ENCODE assay signal across 29 mouse cellular contexts in the genomic region with DNA sequence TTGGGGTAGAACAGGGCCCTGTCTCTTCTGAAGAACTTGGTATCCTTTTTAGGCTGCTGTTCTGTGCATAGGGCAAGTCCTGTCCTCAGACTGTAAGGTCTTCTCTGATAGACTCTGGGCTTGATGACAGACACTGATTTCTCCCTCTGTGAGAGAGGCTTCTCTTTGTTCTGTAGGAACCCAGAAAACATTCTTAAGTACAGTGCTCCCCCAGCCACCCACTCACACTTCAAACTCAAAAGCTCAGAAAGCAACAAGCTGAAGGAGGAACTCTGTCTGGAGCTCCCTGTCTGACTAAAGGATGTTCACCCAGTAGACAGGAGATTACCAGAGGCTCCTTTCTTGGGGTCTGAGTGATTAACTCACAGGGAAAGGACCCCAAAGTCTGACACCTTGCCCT. TPM values are rescaled to one million over a fixed set of nuclear protein-coding genes. Genes with fewer than 3 reads are reported as not detected.
DNase-seq lines count a peak whose midpoint lies in the region; ATAC-seq lines count a peak whose summit lies in the region.
"Had no signal": no experiment of that assay in that cellular context is flagged by ENCODE, and none has a peak within 500 bp of the region (broad histone marks: within the 10 kb centered on the region; RNA-seq: fewer than 3 reads in every experiment).

No protein-coding gene starts in this region.

- DNase-seq in kidney, adult 18-20 months: no peak
- peak; percentile 42 for DNase-seq in thymus, postnatal 0 days (ENCODE audit: low spot score)
- DNase-seq in thymus, adult 18-20 months: no peak
- DNase-seq in right cerebral cortex, postnatal 10 days (ENCODE audit: low spot score in 2 of 2): no peak
- DNase-seq: adrenal gland, postnatal 10 days; cerebellum, adult 11 months; cerebellum, adult 9-10 months; cerebellum, postnatal 36 days; gastrocnemius, adult 2 months; gastrocnemius, postnatal 36 days; heart, adult 18-20 months; kidney, adult 9 months; kidney, postnatal 14 days; lung, embryonic 14.5 days; lung, postnatal 14 days; midbrain, embryonic 14.5 days had no signal

- ATAC-seq in kidney, embryonic 15.5 days (replicated peaks; ENCODE audit: low FRiP score): no peak
- ATAC-seq in inflammation-experienced regulatory T-cells, adult 6 months: peak; percentile 2
- ATAC-seq in hindbrain, embryonic 12.5 days (ENCODE audit: low FRiP score): no peak
- ATAC-seq: forebrain, embryonic 14.5 days; hindbrain, postnatal 0 days; intestine, embryonic 16.5 days had no signal

- no peaks in the 10 kb centered on the region for H3K27me3 ChIP-seq in kidney, embryonic 15.5 days
- no peaks in the 10 kb centered on the region for H3K27me3 ChIP-seq in hindbrain, embryonic 12.5 days
- H3K27me3 ChIP-seq: limb, embryonic 12.5 days; liver, embryonic 15.5 days; neural tube, embryonic 12.5 days; stomach, embryonic 15.5 days had no signal

- no peak overlapping the region for H3K4me2 ChIP-seq in kidney, embryonic 15.5 days
- H3K4me2 ChIP-seq in hindbrain, embryonic 12.5 days (replicated peaks): no peak overlapping the region
- H3K4me2 ChIP-seq: limb, embryonic 12.5 days; liver, embryonic 15.5 days; lung, embryonic 14.5 days; neural tube, embryonic 12.5 days; stomach, embryonic 15.5 days had no signal

- H3K27ac ChIP-seq in kidney, embryonic 15.5 days: peak overlapping the region; percentile 18; the same call in 1 of the 2 replicates
- no peak overlapping the region; the same call in 1 of the 2 replicates for H3K27ac ChIP-seq in hindbrain, embryonic 12.5 days
- H3K27ac ChIP-seq: gastrocnemius, adult 2 months; hindbrain, postnatal 0 days; left cerebral cortex, adult 2 months; limb, embryonic 12.5 days; liver, embryonic 15.5 days; neural tube, embryonic 12.5 days; stomach, embryonic 15.5 days had no signal

- peaks cover 15% of the 10 kb centered on the region; the same call in 1 of the 2 replicates for H3K36me3 ChIP-seq in kidney, embryonic 15.5 days
- H3K36me3 ChIP-seq in hindbrain, embryonic 12.5 days: no peaks in the 10 kb centered on the region
- H3K36me3 ChIP-seq: liver, embryonic 15.5 days; neural tube, embryonic 12.5 days; stomach, embryonic 15.5 days had no signal

- H3K9me3 ChIP-seq in kidney, embryonic 15.5 days (replicated peaks): no peaks in the 10 kb centered on the region
- H3K9me3 ChIP-seq in hindbrain, embryonic 12.5 days (replicated peaks): no peaks in the 10 kb centered on the region
- H3K9me3 ChIP-seq: G1E; limb, embryonic 12.5 days; liver, embryonic 15.5 days; neural tube, embryonic 12.5 days; stomach, embryonic 15.5 days had no signal

- H3K4me3 ChIP-seq in kidney, embryonic 15.5 days (replicated peaks): no peak overlapping the region
- no peak overlapping the region for H3K4me3 ChIP-seq in hindbrain, embryonic 12.5 days
- H3K4me3 ChIP-seq: gastrocnemius, adult 2 months; left cerebral cortex, adult 2 months; limb, embryonic 12.5 days; liver, embryonic 15.5 days; neural tube, embryonic 12.5 days; stomach, embryonic 15.5 days had no signal

- H3K9ac ChIP-seq in kidney, embryonic 15.5 days: no peak overlapping the region
- no peak overlapping the region for H3K9ac ChIP-seq in hindbrain, embryonic 12.5 days
- H3K9ac ChIP-seq: limb, embryonic 12.5 days; liver, embryonic 15.5 days; lung, embryonic 14.5 days; neural tube, embryonic 12.5 days; stomach, embryonic 15.5 days had no signal

- peaks cover 32% of the 10 kb centered on the region for H3K4me1 ChIP-seq in kidney, embryonic 15.5 days
- peaks cover 31% of the 10 kb centered on the region for H3K4me1 ChIP-seq in hindbrain, embryonic 12.5 days

RNA-seq across cellular contexts. Expression of gene Znrf1, which starts 40.6 kb away (rescaled TPM):
- polyA plus RNA-seq in kidney, embryonic 15.5 days (2015; fragmentation: Nextera tagmentation; extraction: Ambion mirVana): 25.2 and 28.6 TPM in 2 replicates
- 173 and 227 TPM in 2 replicates for polyA plus RNA-seq in thymus, postnatal 0 days (2015; fragmentation: Nextera tagmentation; extraction: Ambion mirVana)
- polyA plus RNA-seq in inflammation-experienced regulatory T-cells, adult 6 months (2017; shearing (Covaris generic)): 10 to 100 TPM; 12.4 to 58.2 (median 50.7) TPM
- 104 TPM in 2 replicates for polyA plus RNA-seq in hindbrain, embryonic 12.5 days (2016; fragmentation: Nextera tagmentation; extraction: Ambion mirVana)

RNA-seq across cellular contexts. Expression of gene Ldhd, which starts 53.7 kb away (rescaled TPM):
- polyA plus RNA-seq in kidney, embryonic 15.5 days (2015; fragmentation: Nextera tagmentation; extraction: Ambion mirVana): 1.2 and 1.3 TPM in 2 replicates
- 3.8 and 3.9 TPM in 2 replicates for polyA plus RNA-seq in thymus, postnatal 0 days (2015; fragmentation: Nextera tagmentation; extraction: Ambion mirVana)
- polyA plus RNA-seq in inflammation-experienced regulatory T-cells, adult 6 months (2017; shearing (Covaris generic)): 1 to 10 TPM in 1 of 3 experiments, under 1 TPM in 2; 0.36 to 1.2 (median 0.95) TPM
- polyA plus RNA-seq in hindbrain, embryonic 12.5 days (2016; fragmentation: Nextera tagmentation; extraction: Ambion mirVana): 0.29 and 0.50 TPM in 2 replicates
- polyA plus RNA-seq: embryonic facial prominence, embryonic 11.5 days; G1E had no signal

RNA-seq across cellular contexts. Expression of gene Wdr59, which starts 54.6 kb away (rescaled TPM):
- 6.7 and 7.0 TPM in 2 replicates for polyA plus RNA-seq in kidney, embryonic 15.5 days (2015; fragmentation: Nextera tagmentation; extraction: Ambion mirVana)
- polyA plus RNA-seq in thymus, postnatal 0 days (2015; fragmentation: Nextera tagmentation; extraction: Ambion mirVana): 3.0 and 3.9 TPM in 2 replicates
- 1 to 10 TPM; 2.9 to 4.9 (median 4.6) TPM for polyA plus RNA-seq in inflammation-experienced regulatory T-cells, adult 6 months (2017; shearing (Covaris generic))
- 7.2 and 7.7 TPM in 2 replicates for polyA plus RNA-seq in hindbrain, embryonic 12.5 days (2016; fragmentation: Nextera tagmentation; extraction: Ambion mirVana)
